Mouse (Mus musculus) heart, embryonic 10.5 days (tissue): ENCODE measurements around the gene Tgfb2. TPM values are rescaled to one million over a fixed set of nuclear protein-coding genes. Genes with fewer than 3 reads are reported as not detected.

Experiments used
- DNase-seq: peaks from one replicate; pipeline ENCODE4 v3.0.0-alpha.2; 2017; ENCODE audit warnings: low spot score
- H3K27ac ChIP-seq: fragments of 300-500 bp; sonication (generic); 2 replicates; pipeline ENCODE4 v1.5.1; 2016; ENCODE audit warnings: mild to moderate bottlenecking
- H3K27me3 ChIP-seq: fragments of 300-500 bp; sonication (generic); 2 replicates; pipeline ENCODE4 v1.6.1; 2016; ENCODE audit warnings: mild to moderate bottlenecking; ENCODE audit not compliant: poor library complexity, insufficient read depth, severe bottlenecking
- H3K36me3 ChIP-seq: fragments of 300-500 bp; sonication (generic); 2 replicates; pipeline ENCODE4 v1.6.1; 2016; ENCODE audit warnings: mild to moderate bottlenecking, moderate library complexity
- H3K4me1 ChIP-seq: fragments of 300-500 bp; sonication (generic); 2 replicates; pipeline ENCODE4 v1.6.1; 2016; ENCODE audit warnings: mild to moderate bottlenecking
- H3K4me3 ChIP-seq: fragments of 300-500 bp; sonication (generic); 2 replicates; pipeline ENCODE4 v1.5.1; 2016; ENCODE audit warnings: mild to moderate bottlenecking, moderate library complexity
- H3K9me3 ChIP-seq: fragments of 300-500 bp; sonication (generic); 2 replicates; pipeline ENCODE4 v1.6.1; 2016; ENCODE audit warnings: mild to moderate bottlenecking, moderate library complexity
- WGBS: fragments of 180-500 bp; shearing (Covaris S2); methylation state at CpG from one replicate; pipeline ENCODE4 v1.1.7; 2016; 5-methylcytosine and 5-hydroxymethylcytosine counted together
- polyA plus RNA-seq: library from polyadenylated mRNA; unstranded; fragments of >200 nt; fragmentation: Nextera tagmentation; extraction: Ambion mirVana; gene quantifications from 2 replicates; pipeline ENCODE4 v1.2.1, GENCODE M21; 2016

The Tgfb2 gene
- polyA plus RNA-seq, 1 experiment from 2014 or later: 69.4 TPM

DNA sequence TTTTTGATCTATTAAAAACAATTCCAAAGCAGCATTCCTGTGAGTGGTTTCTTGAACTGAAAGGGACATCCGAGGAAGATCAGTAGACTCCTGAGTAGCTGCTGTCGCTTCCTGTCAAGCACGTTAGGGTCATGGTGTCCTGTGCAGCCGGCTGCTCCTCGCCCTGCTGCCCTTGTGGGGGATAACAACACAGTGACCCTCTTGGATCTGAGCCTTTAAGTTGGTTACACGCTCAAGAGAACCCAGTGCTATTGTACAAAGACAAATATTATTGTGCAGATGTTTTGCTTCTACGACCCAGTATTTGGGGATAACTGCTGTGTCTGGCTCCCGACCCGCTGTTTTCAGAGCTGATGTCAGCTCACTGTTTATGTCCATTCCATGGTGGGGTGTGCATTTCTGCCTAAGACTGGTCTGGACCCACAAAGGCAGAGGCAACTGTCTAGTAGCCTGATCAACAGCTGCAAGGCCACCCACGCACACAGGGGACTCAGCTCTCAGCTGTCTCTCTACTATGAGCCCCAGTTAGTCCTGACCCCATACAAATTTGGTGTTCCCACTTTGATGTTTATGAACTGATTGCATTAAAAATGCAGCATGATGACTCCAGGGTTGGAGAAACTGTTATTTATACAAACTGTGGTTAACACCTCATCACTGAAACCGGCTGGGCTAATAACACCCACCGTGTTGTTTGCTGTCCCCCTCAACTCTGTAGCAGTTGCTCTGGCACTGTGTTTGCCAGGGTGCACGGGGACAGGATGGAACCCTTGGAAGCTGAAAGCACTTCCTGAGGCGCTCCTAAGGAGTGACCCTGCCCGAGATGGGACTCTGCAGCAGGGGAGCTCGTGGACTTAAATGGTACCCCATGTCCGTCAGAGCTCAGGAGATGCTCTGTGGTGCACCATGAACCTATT is 9.4 kb upstream of the Tgfb2 start:
- Histone ChIP-seq H3K9me3 (no peaks in the 10 kb centered on the region), H3K27ac (no peak overlapping the region), H3K27me3 (no peaks in the 10 kb centered on the region), H3K4me1 (no peaks in the 10 kb centered on the region), H3K36me3 (peaks cover 32% of the 10 kb centered on the region), H3K4me3 (no peak overlapping the region)
- WGBS: 82% methylated on average over 17 of the region's 17 CpGs
- DNase-seq: no peak

DNA sequence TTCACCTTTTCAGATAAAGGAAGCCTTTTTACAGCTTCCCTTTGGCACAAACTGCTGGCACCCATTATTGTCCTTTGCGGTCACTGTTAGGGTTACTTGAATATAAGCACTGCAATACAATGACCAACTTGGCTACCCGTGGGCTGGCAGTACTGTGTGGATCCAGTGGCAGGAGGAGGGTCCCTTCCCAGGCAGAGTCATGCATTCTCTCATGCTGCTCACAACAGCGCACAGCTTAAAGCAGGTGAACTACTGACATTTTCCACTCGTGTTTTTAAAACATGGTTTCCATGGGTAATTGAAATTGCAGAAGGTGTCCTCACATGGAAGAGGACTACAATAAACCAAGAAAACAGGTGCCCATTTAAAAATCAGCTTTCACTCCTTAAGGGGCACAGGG is 8.4 kb upstream of the Tgfb2 start:
- 84% methylated on average over 4 of the region's 4 CpGs for WGBS
- Histone ChIP-seq H3K4me3 (no peak overlapping the region), H3K27me3 (no peaks in the 10 kb centered on the region), H3K27ac (no peak overlapping the region), H3K4me1 (0 out of 2 replicates have a peak, but pooled peaks cover 3% of the 10 kb centered on the region), H3K9me3 (no peaks in the 10 kb centered on the region), H3K36me3 (peaks cover 23% of the 10 kb centered on the region)
- no peak for DNase-seq

- DNase-seq: no peak
- no peak overlapping the region for H3K4me3 ChIP-seq
- WGBS: 3% methylated on average over 3 of the region's 3 CpGs
- H3K27ac ChIP-seq: no peak overlapping the region
- H3K4me1 ChIP-seq: 0 out of 2 replicates have a peak, but pooled peaks cover 3% of the 10 kb centered on the region
- H3K27me3 ChIP-seq: no peaks in the 10 kb centered on the region
- peaks cover 20% of the 10 kb centered on the region for H3K36me3 ChIP-seq
- no peaks in the 10 kb centered on the region for H3K9me3 ChIP-seq
Measured at GRCm38 (mm10) chr1:186712802-186713471, 7.1 kb upstream of the Tgfb2 start.

- Histone ChIP-seq H3K36me3 (no peaks in the 10 kb centered on the region), H3K27me3 (no peaks in the 10 kb centered on the region), H3K27ac (peak overlapping the region; percentile 89), H3K4me1 (peaks cover 16% of the 10 kb centered on the region), H3K9me3 (no peaks in the 10 kb centered on the region), H3K4me3 (peak overlapping the region; percentile 77)
- DNase-seq: peak; percentile 84
- WGBS: under 1% methylated on average over 65 of the region's 65 CpGs
Measured at GRCm38 (mm10) chr1:186705203-186705914, 430 bp downstream of the Tgfb2 start.

DNA sequence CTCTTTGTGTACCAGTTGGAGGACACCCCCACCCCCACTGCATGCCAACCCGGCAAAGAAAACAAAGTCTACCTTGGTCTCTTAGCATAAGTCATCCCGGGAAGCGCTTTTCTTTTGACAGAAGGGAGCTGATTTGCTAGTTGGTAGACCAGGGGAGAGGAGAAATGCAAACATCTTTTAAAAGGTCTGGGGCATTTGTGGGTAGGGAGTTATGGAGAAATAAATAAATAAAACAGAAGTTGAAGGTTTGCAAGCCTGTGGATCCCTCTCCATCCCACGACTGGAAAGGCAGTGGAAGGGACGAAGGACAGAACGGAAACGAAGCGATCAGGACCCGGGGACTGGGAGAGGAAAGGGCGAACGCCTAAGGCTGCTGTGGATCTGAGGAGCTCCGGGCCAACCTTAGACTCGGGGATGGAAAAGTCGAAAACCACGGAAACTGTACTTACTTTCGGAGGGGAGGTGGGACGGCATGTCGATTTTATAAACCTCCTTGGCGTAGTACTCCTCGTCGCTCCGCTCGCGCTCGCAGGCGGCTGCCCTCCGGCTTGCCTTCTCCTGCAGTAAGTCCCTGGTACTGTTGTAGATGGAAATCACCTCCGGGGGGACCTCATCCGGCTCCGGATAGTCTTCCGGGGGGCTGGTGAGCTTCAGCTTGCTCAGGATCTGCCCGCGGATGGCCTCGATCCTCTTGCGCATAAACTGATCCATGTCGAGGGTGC is 1.6 kb downstream of the Tgfb2 start:
- H3K4me3 ChIP-seq: peak overlapping the region; percentile 77
- H3K9me3 ChIP-seq: no peaks in the 10 kb centered on the region
- peaks cover 13% of the 10 kb centered on the region for H3K4me1 ChIP-seq
- WGBS: under 1% methylated on average over 36 of the region's 36 CpGs
- H3K27me3 ChIP-seq: no peaks in the 10 kb centered on the region
- no peaks in the 10 kb centered on the region for H3K36me3 ChIP-seq
- DNase-seq: no peak
- peak overlapping the region; percentile 89 for H3K27ac ChIP-seq

- Histone ChIP-seq H3K9me3 (no peaks in the 10 kb centered on the region), H3K4me1 (peaks cover 13% of the 10 kb centered on the region), H3K27ac (peak overlapping the region; percentile 89), H3K27me3 (no peaks in the 10 kb centered on the region), H3K4me3 (peak overlapping the region; percentile 77), H3K36me3 (peaks cover 6% of the 10 kb centered on the region; the same call in 1 of the 2 replicates)
- no peak for DNase-seq
- under 1% methylated on average over 15 of the region's 15 CpGs for WGBS
Measured at GRCm38 (mm10) chr1:186703256-186703979, 2.4 kb downstream of the Tgfb2 start.

GRCm38 (mm10) chr1:186702391-186703255 is 3.2 kb downstream of the Tgfb2 start:
- WGBS: 15% methylated on average over 15 of the region's 15 CpGs
- Histone ChIP-seq H3K4me1 (peaks cover 13% of the 10 kb centered on the region), H3K4me3 (peak overlapping the region; percentile 77), H3K36me3 (peaks cover 11% of the 10 kb centered on the region; the same call in 1 of the 2 replicates), H3K9me3 (no peaks in the 10 kb centered on the region), H3K27me3 (no peaks in the 10 kb centered on the region), H3K27ac (peak overlapping the region; percentile 89)
- DNase-seq: no peak

DNA sequence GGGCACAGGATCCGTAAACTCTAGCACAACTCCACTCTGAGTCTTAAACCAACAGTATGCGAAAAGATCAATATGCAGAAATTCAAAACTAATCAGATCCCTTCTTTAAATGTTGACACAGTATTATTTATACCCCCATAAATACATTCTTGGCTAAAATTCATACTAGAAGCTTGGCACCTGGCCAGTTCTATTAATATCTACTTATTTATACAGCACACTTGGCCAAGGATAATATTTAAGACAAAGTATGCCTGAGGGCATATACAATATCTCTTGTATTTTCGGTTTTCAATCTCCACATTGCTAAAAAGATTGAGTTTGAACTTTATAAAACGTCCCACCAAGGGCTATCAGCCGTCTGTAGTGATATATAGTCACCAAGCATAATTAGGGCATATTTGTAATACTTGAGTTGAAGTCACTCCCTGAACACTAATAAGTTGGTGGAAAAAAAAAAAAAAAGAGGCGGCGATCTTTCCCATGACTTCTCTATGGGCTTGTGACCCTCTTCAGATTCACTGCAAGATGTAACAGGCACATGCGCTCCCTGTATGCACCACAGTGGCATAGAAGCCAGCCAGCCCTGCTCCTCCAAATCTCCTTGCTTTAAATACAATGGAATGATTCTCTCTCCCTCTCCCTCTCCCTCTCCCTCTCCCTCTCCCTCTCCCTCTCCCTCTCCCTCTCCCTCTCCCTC is 4.4 kb downstream of the Tgfb2 start:
- 66% methylated on average over 8 of the region's 8 CpGs for WGBS
- Histone ChIP-seq H3K27ac (no peak overlapping the region), H3K36me3 (peaks cover 17% of the 10 kb centered on the region; the same call in 1 of the 2 replicates), H3K27me3 (no peaks in the 10 kb centered on the region), H3K4me3 (no peak overlapping the region), H3K9me3 (no peaks in the 10 kb centered on the region), H3K4me1 (peaks cover 13% of the 10 kb centered on the region)
- DNase-seq: no peak

DNA sequence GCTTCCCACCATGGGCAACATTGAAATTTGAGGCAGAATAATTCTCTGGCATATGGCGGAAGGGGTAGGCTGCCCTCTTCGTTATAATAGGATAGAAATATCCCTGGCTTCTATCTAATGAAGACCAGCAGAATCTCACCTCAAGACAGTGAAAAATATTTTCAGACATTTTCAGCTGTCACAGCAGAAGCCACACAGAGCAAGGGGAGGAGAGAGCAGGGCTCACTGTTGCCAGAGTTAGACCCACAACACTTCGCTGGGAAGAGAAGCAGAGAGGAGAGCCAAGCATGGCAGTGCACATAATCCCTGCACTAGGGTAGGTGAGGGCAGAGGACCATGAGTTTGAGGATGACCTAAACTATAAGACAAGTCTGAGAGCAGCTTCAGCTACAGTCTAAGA is 5.3 kb downstream of the Tgfb2 start:
- peaks cover 13% of the 10 kb centered on the region for H3K4me1 ChIP-seq
- no peak overlapping the region for H3K27ac ChIP-seq
- H3K4me3 ChIP-seq: no peak overlapping the region
- 81% methylated on average over 3 of the region's 3 CpGs for WGBS
- no peak for DNase-seq
- peaks cover 17% of the 10 kb centered on the region; the same call in 1 of the 2 replicates for H3K36me3 ChIP-seq
- H3K27me3 ChIP-seq: no peaks in the 10 kb centered on the region
- H3K9me3 ChIP-seq: no peaks in the 10 kb centered on the region

- H3K27ac ChIP-seq: no peak overlapping the region
- 75% methylated on average over 15 of the region's 15 CpGs for WGBS
- no peaks in the 10 kb centered on the region for H3K9me3 ChIP-seq
- H3K36me3 ChIP-seq: peaks cover 30% of the 10 kb centered on the region; the same call in 1 of the 2 replicates
- H3K27me3 ChIP-seq: no peaks in the 10 kb centered on the region
- no peak for DNase-seq
- H3K4me1 ChIP-seq: peaks cover 19% of the 10 kb centered on the region
- H3K4me3 ChIP-seq: no peak overlapping the region
Measured at GRCm38 (mm10) chr1:186698583-186699338, 7.0 kb downstream of the Tgfb2 start.
